Mouse (Mus musculus): ENCODE data around the gene Gemin5.
A peak's percentile ranks its signal among the peaks of the same experiment; 100 is the strongest.
"Not testable (repeated sequence)": the region's sequence is repeated elsewhere in the genome, so short reads cannot be mapped to it uniquely, and the experiment has no call there.

The Gemin5 gene

DNA sequence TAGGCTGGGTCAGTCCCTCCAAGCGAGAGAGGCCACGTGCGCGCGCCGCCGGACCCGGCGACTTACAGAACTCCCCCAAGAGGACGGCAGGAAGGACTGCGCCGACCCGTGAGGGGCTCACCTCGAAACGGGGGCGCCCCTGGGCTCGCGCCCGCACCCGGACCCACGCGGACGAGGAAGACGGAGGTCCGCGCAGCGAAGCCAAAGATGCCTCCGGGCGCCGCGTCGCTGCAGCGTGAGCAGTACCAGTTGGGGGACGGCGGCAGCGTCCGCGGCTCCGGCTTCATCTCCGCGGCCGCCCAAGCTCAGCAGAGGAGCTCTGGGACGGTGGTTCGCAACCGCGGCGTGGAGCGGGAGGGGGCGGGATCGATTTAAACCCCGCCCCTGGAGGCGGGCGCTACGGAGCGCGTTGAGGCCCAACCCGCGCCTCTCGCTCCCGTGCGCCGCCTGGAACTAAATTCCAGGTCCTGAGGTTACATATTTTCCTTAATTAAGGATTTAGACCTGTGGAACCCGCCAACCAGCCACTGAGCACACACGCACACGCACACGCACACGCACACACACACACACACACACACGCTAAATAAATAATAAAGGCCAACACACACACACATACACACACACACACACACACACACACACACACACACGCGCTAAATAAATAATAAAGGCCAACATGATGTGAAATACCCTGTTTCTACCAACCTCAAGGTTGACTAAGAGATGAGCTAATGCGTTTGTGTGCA is at the start of gene Gemin5:
TSS of gene Gemin5 (minus strand) at position 373 of the 749 bp plus-strand sequence.
- peak; percentile 81 for DNase-seq (ENCODE audit: low spot score)

DNA sequence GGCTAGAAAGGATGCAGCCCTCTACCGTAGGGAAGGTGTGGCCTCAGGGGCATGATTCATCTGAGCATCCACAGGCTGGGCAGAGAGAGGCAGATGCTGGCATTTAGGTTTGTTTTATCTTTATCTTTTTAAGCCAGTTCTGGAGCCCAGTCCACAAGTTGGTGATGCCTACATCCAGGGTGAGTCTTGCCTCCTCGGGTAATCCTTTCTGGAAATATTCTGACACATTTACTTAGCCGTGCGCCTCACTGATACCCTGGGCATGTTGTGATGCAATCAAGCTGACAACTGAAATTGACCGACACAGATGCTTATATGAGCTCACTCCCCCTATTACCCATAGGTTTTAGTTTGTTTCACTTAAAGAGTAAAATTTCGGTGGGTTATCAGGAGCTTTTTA is 48.5 kb upstream of the Gemin5 start:
- DNase-seq (ENCODE audit: low spot score): peak; percentile 80

DNA sequence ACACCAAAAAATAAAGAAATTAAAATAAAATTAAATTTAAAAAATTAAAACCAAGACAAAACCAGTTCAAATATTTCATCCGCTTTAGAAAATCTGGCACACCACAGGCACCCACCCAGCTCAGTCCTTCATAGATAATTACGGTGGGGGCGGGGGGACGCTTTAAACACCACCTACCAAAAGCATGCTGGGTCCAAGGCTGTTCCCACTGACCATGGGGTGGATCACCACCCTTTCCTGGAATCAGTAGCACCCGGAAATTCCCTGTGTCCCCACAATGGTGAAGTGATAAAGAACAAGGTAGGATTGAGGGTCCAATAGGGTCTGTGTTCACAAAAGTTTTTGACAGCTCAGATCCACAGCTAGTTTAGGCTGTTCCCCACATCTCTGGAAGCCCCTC is 47.5 kb upstream of the Gemin5 start:
- no peak for DNase-seq (ENCODE audit: low spot score)

DNA sequence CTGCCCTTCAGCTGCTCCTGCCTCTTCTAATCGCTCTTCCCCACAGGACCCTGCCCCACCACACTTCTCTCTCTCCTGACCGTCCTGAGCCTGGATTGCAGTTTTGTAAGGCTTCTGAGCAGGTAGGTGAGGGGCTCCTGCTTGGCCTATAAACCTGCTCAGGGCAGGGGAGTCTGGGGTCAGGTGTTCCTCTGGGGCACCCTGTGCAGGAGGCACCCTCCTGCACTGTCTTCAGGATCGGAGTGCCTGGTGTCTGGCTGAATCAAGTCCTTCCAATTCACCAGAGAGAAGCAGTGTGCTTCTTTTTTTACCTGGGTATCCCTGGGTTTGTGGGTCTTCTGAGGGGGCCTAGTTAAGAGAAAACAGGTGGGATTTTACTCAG is 46.7 kb upstream of the Gemin5 start:
- DNase-seq (ENCODE audit: low spot score): not testable (repeated sequence)

DNA sequence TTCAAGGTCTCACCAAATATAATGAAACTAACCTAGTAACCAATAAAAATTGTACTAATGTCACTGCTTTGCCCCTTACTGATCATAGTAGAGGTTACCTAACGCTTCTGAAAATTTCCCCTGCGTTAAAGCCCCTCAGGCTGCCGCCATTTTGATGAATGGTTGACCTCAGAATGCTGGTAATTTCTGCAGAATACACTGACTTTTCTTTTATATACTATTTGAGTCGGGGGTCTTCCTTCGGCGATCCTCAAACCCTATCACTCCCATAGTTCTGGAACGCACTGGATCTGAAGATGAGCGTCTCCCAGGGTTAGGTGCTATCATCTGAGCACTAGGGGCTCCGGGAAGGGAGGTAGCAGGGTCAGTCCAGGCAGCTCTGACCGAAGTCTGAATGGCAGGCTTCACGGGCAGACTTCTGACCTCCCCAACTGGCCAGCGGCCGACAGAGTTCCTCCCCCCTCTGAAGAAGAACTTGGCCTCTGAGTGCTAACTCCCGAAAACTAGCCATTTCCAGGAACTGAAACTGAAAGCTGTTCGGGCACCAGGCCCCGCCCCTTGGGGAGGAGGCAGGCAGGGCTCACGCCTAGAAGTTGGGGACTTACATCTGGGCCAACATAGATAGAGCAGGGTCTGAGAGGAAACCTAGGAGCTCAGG is 46.2 kb upstream of the Gemin5 start:
- peak; percentile 94 for DNase-seq (ENCODE audit: low spot score)

DNA sequence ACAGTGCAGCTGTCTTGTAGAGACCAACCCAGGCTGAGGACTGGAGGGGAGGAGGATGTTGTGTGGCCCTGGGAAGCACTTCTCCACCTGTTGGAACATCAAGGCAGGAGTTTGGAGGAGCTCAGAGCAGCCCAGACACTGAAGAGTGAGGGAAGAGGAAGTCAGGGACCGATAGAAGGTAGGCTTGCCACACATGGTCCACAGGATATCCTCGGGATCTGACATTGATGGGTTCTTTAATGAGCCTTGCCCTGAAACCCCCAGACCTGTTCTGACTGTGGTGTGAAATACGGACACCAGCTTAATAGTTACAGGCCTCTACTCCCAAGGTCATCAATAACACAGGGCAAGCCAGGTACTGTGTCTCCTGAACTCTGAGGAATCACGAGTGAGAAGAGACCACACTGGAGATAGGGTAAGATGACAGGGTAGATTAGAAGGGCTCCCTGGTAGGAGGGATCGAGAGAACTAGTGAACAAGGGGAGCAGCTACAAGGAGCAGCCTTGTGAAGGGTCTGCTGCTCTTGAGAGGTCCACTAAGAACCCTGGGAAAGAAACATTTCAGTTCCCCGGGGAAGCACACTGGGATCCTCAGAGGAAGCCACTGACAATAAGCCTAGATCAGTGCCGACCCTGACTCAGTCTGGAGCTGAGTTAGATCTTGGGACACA is 45.5 kb upstream of the Gemin5 start:
- DNase-seq (ENCODE audit: low spot score): peak; percentile 65

DNA sequence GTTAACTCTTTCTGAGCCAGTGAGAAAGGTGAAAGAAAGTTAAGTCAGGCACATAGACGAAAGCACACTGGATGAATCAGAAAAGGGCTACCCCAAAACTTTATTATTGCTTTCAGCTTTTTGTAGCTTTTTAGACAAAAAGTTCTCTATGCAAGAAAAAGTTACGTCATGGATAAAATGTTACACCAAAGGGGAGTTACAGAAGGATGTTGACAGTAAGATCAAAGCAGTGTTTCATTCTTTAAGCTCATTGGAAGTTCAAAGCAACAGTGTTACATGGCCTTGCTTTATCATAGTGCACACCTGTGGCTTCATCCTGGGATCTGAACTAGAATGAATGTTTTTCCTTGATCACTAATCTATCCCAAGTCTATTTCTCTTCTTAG is 43.3 kb upstream of the Gemin5 start:
- no peak for DNase-seq (ENCODE audit: low spot score)

DNA sequence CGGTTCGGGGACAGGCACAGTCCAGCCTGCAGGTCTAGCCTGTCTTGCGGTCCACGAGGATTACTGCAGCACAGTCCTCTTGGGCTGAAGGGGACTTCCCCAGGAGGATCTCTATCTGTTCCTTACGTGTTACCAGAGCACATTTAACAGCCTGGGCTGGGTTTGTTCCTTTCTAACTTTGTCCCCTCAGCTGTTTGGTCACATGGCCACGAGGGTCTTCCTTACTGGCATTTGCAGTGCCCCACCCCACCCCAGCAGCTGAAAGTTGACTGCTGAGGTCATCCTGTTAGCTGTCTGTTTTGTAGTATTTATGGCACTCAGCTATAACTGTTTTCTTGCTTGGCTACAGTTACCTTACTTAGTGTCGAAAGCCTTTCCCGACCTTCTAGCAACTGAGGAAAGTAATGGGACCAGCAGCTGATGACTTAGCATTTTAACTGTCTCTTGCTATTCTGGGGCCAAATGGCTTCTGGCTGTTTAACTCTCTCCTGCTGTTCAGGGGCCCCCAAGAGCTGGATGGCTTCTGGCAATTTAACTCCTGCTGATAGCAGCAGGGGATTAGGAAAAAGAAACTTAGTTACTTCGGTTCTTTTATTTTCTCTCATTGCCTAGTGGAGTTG is 42.8 kb upstream of the Gemin5 start:
- DNase-seq (ENCODE audit: low spot score): no peak

DNA sequence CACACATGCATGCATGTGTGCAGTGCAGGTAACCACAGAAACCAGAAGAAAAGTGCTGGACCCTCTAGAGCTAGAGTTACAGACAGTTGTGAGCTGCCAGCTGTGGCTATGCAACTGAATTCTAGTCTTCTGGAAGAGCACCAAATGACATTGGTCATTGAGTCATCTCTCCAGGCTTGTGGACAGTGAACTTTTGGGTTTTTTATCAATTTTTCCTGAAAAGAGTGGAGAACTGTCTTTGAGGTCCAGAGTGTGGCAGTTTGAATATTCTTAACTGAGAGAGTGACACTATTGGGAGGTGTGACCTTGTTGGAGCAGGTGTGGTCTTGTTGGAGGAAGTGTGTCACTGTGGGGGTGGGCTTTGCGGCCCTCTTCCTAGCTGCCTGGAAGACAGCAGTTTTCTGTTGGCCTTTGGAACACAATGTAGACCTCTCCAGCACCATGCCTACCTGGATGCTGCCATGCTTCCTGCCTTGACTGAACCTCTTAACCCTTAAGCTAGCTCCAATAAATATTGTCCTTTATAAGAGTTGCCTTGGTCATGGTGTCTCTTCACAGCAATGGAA is 42.1 kb upstream of the Gemin5 start:
- no peak for DNase-seq (ENCODE audit: low spot score)

DNA sequence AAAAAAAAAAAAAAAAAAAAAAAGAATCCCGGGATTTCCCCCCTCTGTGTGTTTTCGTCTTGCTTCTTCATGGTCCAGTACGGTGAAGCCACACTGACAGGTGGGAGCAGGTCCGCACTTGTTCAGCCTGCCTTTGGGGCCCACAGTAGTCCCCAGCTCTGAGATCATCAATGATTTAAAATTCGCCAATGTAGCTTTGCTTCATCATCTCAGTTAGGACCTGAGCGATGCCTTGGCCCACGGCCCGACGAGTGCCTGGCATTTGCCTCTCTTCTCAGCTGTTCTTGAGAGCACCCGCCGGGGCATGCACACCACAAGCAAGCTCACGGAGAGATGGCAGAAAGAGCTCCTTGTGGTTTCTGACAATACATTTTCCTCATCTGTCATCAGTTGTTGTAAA is 32.7 kb upstream of the Gemin5 start:
- no peak for DNase-seq (ENCODE audit: low spot score)

DNA sequence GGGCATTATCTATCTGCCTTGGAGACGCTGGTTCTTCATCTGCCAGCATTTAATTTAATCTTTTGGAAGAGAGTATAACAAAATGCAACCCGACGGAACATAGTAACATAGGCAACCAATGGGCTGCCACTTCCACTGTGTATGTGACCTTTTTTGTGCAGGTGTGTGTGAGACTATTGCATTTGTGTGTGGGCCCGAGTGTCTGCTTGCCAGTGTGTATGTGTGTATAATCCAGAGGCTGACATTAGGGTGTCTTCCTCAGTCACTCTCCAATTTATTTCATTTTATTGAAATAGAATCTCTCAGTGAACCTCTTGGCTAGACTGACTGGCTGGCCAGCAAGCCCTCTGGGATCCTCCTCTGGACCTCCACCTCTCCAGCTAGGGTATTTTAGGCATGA is 31.9 kb upstream of the Gemin5 start:
- DNase-seq (ENCODE audit: low spot score): no peak

DNA sequence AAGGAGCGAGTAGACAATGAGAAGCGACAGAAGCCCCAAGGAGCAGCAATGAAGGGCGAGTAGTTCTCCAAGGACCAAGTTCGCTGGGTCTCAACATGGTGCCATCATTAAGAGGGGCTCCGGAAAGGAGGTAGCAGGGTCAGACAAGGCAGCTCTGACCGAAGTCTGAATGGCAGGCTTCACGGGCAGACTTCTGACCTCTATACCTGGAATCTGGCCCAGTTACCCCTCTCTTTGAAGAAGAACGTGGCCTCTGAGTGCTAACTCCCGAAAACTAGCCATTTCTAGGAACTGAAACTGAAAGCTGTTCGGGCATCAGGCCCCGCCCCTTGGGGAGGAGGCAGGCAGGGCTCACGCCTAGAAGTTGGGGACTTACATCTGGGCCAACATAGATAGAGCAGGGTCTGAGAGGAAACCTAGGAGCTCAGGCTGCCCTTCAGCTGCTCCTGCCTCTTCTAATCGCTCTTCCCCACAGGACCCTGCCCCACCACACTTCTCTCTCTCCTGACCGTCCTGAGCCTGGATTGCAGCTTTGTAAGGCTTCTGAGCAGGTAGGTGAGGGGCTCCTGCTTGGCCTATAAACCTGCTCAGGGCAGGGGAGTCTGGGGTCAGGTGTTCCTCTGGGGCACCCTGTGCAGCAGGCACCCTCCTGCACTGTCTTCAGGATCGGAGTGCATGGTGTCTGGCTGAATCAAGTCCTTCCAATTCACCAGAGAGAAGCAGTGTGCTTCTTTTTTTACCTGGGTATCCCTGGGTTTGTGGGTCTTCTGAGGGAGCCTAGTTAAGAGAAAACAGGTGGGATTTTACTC is 31.1 kb upstream of the Gemin5 start, which contains the start of the genes Igtp and Irgm2:
TSS of gene Igtp (plus strand) at position 328 of the 809 bp plus-strand sequence.
TSS of gene Irgm2 (plus strand) at position 390 of the 809 bp plus-strand sequence.
- DNase-seq (ENCODE audit: low spot score): peak; percentile 69

DNA sequence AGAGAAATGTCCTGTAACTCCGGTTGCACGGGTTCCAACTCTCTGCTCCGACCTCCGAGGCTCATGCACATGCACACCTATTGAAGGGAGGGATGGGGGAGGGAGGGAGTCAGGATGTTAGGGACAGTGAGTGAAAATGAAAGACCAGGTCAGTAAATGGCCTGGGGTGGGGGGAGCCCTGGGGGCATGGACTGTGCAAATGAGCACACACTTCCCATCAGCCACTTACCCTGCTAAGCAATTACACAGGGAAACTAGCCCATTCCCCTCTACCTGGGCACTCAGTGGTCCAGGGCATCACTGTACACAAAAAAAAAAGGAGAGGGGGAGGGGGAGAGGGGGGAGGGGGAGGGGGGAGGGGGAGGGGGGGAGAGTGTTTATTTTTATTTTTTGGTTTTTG is 30.3 kb upstream of the Gemin5 start:
- no peak for DNase-seq (ENCODE audit: low spot score)

DNA sequence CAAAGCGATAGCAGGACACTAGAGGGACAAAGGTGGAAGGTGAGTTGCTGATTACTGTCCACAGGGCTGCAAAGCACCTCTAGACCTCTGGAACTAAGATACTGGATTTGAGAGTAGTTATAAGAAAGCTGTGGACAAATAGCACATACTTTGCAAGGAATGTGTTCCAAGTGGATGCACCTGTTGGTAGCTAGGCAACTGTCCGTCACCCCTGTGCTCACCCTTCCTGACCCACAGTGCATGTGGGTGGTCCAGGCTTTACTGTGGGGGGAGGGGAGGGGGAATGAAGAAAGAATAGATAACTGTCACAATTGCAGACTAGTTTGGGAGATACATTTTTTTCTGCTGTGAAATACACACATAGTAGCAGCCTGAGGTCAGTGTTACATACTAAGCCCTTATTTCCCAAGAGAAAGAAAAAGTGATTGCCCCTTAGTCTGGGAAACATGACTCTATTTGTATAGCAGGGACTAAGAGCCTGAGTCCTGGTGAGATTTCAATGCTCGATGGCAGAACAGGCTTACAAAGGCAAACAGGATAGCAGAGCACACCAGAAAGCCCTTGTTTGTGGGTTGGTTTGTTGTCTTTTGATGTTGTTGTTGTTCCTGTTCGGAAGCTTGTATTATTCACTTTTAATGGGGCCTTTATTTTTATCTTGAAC is 25.7 kb upstream of the Gemin5 start:
- DNase-seq (ENCODE audit: low spot score): no peak

DNA sequence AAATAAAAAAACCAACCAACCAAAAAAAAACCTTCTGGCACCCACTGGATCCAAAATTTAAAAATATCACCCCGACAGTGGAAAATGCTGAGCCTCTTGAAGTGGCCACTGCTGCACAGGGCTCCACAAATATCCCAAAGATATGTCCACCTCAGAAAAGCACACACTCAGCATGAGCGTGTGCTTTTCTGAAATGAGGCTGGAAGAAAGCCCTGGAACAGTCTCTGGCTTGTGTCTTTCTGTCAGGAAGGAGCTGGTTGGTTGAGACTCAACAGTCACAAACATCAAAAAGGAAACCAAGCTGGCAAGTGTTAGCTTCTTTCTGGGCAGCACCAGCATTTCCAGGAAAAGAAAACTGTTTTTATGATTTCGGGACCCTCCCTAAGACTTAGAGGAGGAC is 25.0 kb upstream of the Gemin5 start:
- no peak for DNase-seq (ENCODE audit: low spot score)

DNA sequence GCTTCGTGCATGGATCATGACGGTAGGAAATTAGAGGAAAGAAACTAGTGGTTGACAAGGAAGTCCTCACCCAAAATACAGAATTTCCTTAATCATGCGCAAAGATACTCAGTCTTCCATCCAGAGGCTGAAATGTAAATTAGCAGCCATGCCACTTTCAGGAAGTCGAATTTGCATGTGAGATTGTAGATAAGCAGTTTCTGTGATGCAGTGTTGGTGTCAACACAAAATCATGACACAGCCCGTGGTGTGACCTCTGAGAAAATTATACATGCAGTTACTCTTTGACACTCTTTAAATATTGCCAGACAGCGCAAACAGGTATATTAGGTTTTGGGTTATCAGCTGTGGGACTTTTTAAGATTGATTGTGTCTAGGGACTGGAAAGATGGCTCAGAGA is 21.3 kb upstream of the Gemin5 start:
- no peak for DNase-seq (ENCODE audit: low spot score)

DNA sequence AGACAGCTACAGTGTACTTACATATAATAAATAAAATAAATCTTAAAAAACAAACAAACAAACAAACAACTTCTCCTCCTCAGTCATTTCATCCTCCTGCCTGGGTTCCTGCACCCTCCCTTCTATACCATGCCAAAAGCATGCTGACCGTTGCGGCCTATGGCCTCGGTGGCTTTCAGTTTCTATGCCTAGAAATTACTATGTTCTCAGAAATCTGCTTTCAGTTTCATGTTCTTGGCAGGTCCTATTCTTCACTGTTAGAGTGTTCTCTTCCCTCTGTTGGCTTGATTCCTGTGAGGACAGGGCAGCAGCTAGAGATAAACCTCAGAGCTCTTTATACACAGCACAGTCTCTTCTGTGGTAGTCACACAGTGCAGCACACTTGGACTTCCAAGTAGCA is 15.2 kb upstream of the Gemin5 start:
- DNase-seq (ENCODE audit: low spot score): no peak

DNA sequence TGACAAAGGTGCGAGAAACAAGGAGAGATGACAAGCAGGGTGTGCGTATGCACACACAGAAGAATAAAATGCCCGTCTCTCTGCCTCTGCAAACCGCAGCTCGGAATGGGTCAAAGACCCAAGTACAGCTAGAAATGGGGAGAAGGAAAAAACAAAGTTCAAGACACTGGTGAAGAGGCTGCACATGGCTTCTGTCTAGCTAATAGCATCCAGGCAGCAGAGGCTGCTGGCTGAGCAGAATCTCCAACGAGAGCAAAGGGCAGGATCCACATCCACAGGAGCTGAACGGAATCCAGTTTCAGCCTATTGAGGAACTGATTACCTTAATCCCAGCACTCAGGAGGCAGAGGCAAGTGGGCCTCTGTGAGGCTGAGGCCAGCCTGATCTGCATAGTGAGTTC is 12.4 kb upstream of the Gemin5 start:
- no peak for DNase-seq (ENCODE audit: low spot score)

DNA sequence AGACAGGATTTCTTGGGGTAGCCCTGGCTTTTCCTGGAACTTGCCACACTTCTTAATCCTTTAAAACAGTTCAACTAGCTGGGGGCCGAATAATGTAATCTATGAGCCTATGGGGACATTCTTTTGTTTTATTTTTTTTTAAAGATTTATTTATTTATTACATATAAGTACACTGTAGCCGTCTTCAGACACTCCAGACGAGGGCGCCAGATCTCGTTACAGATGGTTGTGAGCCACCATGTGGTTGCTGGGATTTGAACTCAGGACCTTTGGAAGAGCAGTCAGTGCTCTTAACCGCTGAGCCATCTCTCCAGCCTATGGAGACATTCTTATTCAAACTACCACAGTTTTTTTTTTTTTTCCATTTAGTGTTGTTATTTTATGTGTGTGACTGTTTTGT is 11.6 kb upstream of the Gemin5 start:
- DNase-seq (ENCODE audit: low spot score): not testable (repeated sequence)

DNA sequence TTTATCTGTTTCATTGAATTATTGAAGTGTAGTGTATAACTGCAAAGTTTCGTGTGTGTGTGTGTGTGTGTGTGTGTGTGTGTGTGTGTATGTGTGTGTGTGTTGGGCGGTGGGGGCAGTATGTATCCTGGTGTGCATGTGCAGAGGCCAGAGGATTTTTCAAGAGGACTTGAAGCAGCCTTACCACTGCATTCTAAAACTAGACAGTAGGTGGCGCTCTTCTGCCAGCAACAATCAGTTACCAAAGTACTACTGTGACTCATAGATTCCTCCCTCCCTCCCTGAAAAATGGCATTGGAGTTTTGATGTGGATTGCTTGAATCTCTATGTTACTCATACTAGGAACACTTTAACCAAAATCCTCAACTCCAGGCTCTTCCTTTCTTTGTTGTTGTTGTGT is 11.2 kb upstream of the Gemin5 start:
- DNase-seq (ENCODE audit: low spot score): peak; percentile 93
